In the genomic region with DNA sequence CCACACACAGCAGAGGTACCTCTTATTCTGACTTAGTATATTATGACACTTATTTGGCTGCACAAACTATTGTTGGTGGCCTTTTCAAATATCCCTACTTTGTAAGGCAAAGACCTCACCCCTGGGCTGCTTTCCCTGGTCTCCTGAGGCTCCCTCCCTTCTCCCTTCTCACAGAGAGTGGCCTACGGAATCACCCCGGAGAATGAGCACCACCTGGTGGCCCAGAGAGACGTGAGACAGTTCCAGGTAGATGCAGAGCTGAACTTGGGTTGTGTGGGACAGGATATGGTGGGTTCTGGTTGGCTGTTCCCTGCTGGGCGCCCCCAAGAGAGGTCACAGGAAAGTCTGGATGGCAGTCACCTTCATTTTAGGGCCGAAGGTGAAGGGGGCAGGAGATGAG, we compare ENCODE assay signal across 10 mouse cellular contexts. TPM values are rescaled to one million over a fixed set of nuclear protein-coding genes. Genes with fewer than 3 reads are reported as not detected.
A peak's percentile ranks its signal among the peaks of the same experiment; 100 is the strongest.
DNase-seq lines count a peak whose midpoint lies in the region; ATAC-seq and TF ChIP-seq lines count a peak whose summit lies in the region.
"Had no signal": no experiment of that assay in that cellular context is flagged by ENCODE, and none has a peak within 500 bp of the region (broad histone marks: within the 10 kb centered on the region; RNA-seq: fewer than 3 reads in every experiment).

No protein-coding gene starts in this region.

- DNase-seq in cerebellum, adult 2 months: peak; percentile 11 to 19
- no peak for DNase-seq in cerebellum, adult 18-20 months
- DNase-seq in midbrain, embryonic 10.5 days (ENCODE audit: low spot score): peak; percentile 21
- peak; percentile 41 for DNase-seq in embryonic facial prominence, embryonic 14.5 days (ENCODE audit: low spot score)
- DNase-seq in layer of hippocampus, postnatal 14 days (ENCODE audit: low spot score in 2 of 2): peak; percentile 34 to 59
- DNase-seq in mesoderm, embryonic 11.5 days (ENCODE audit: low read depth, low spot score): peak; percentile 34
- DNase-seq in spleen, postnatal 14 days (ENCODE audit: low spot score in 2 of 2): no peak

- no peak overlapping the region for H3K4me2 ChIP-seq in midbrain, embryonic 15.5 days
- no peak overlapping the region for H3K4me2 ChIP-seq in embryonic facial prominence, embryonic 14.5 days (ENCODE audit: low read depth, low read length)

- no peaks in the 10 kb centered on the region for H3K27me3 ChIP-seq in cerebellum, adult 2 months (ENCODE audit: control insufficient read depth, insufficient read depth, low read length)
- H3K27me3 ChIP-seq in midbrain, embryonic 10.5 days (ENCODE audit: low read depth, poor library complexity, severe bottlenecking): no peaks in the 10 kb centered on the region
- H3K27me3 ChIP-seq in midbrain, embryonic 15.5 days (replicated peaks): no peaks in the 10 kb centered on the region
- no peaks in the 10 kb centered on the region for H3K27me3 ChIP-seq in embryonic facial prominence, embryonic 14.5 days (replicated peaks; ENCODE audit: control insufficient read depth, insufficient read depth, low read length)

- no peak for TF ChIP-seq POLR2A in cerebellum, adult 2 months (IDR thresholded peaks at IDR 0.05; ENCODE audit: borderline replicate concordance, insufficient read depth, low read length)

- TF ChIP-seq CTCF in cerebellum, adult 2 months (IDR thresholded peaks at IDR 0.05; ENCODE audit: borderline replicate concordance, insufficient read depth, low read depth, low read length): peak; percentile 33; the same call in 1 of the 2 replicates

- H3K4me1 ChIP-seq in cerebellum, adult 2 months (ENCODE audit: control insufficient read depth, insufficient read depth, low read length): no peaks in the 10 kb centered on the region
- no peaks in the 10 kb centered on the region for H3K4me1 ChIP-seq in midbrain, embryonic 10.5 days
- no peaks in the 10 kb centered on the region for H3K4me1 ChIP-seq in midbrain, embryonic 15.5 days
- no peaks in the 10 kb centered on the region for H3K4me1 ChIP-seq in embryonic facial prominence, embryonic 14.5 days (ENCODE audit: control insufficient read depth, insufficient read depth, low read length)

- no peak overlapping the region for H3K27ac ChIP-seq in cerebellum, adult 2 months (ENCODE audit: insufficient read depth, low read length)
- no peak overlapping the region for H3K27ac ChIP-seq in midbrain, embryonic 10.5 days (replicated peaks)
- no peak overlapping the region for H3K27ac ChIP-seq in midbrain, embryonic 15.5 days
- no peak overlapping the region for H3K27ac ChIP-seq in embryonic facial prominence, embryonic 14.5 days (replicated peaks; ENCODE audit: low read depth, low read length)
- H3K27ac ChIP-seq: macrophage had no signal

- no peaks in the 10 kb centered on the region for H3K9me3 ChIP-seq in midbrain, embryonic 10.5 days (replicated peaks)
- no peaks in the 10 kb centered on the region for H3K9me3 ChIP-seq in midbrain, embryonic 15.5 days
- no peaks in the 10 kb centered on the region for H3K9me3 ChIP-seq in embryonic facial prominence, embryonic 14.5 days (ENCODE audit: control insufficient read depth, low read length)

- no peak overlapping the region for H3K9ac ChIP-seq in midbrain, embryonic 15.5 days
- H3K9ac ChIP-seq in embryonic facial prominence, embryonic 14.5 days (ENCODE audit: low read depth, low read length): no peak overlapping the region

- no peak for ATAC-seq in midbrain, embryonic 15.5 days (replicated peaks)
- ATAC-seq in embryonic facial prominence, embryonic 14.5 days (ENCODE audit: low read depth): no peak

- 25% methylated on average over 5 of the region's 5 CpGs for WGBS in cerebellum, adult 2 months
- WGBS in midbrain, embryonic 10.5 days: 34% methylated on average over 5 of the region's 5 CpGs
- WGBS in midbrain, embryonic 15.5 days: 33% methylated on average over 5 of the region's 5 CpGs
- 26% methylated on average over 5 of the region's 5 CpGs for whole genome bisulfite sequencing in embryonic facial prominence, embryonic 14.5 days

- H3K36me3 ChIP-seq in midbrain, embryonic 10.5 days: no peaks in the 10 kb centered on the region
- no peaks in the 10 kb centered on the region for H3K36me3 ChIP-seq in midbrain, embryonic 15.5 days (replicated peaks)
- no peaks in the 10 kb centered on the region for H3K36me3 ChIP-seq in embryonic facial prominence, embryonic 14.5 days (ENCODE audit: control insufficient read depth, insufficient read depth, low read length)

- no peak overlapping the region for H3K4me3 ChIP-seq in cerebellum, adult 2 months (replicated peaks; ENCODE audit: insufficient read depth, low read depth, low read length)
- no peak overlapping the region for H3K4me3 ChIP-seq in midbrain, embryonic 10.5 days
- H3K4me3 ChIP-seq in midbrain, embryonic 15.5 days: no peak overlapping the region
- no peak overlapping the region for H3K4me3 ChIP-seq in embryonic facial prominence, embryonic 14.5 days (ENCODE audit: low read depth, low read length)
- H3K4me3 ChIP-seq: erythroblast, embryonic 14.5 days had no signal

RNA-seq across cellular contexts. Expression of a gene that starts 37.0 kb away (rescaled TPM):
- polyA plus RNA-seq in cerebellum, adult 2 months (2012; rRNA removed): 2.0 and 3.0 TPM in 2 replicates
- polyA plus RNA-seq in midbrain, embryonic 10.5 days (2016; fragmentation: Nextera tagmentation; extraction: Ambion mirVana): not detected in 2 replicates
- 0.89 and 3.5 TPM in 2 replicates for polyA plus RNA-seq in midbrain, embryonic 15.5 days (2015; fragmentation: Nextera tagmentation; extraction: Ambion mirVana)
- 1.00 and 1.7 TPM in 2 replicates for polyA plus RNA-seq in embryonic facial prominence, embryonic 14.5 days (2014; fragmentation: Nextera tagmentation; extraction: Ambion mirVana)
- under 1 TPM; 0.16 to 0.24 TPM for total RNA-seq in layer of hippocampus, postnatal 14 days (2021)
- polyA plus RNA-seq: erythroblast, embryonic 14.5 days; macrophage had no signal

RNA-seq across cellular contexts. Expression of a gene that starts 51.2 kb away (rescaled TPM):
- not detected in 2 replicates for polyA plus RNA-seq in cerebellum, adult 2 months (2012; rRNA removed)
- polyA plus RNA-seq in midbrain, embryonic 10.5 days (2016; fragmentation: Nextera tagmentation; extraction: Ambion mirVana): not detected in 2 replicates
- polyA plus RNA-seq in midbrain, embryonic 15.5 days (2015; fragmentation: Nextera tagmentation; extraction: Ambion mirVana): not detected in 2 replicates
- polyA plus RNA-seq in embryonic facial prominence, embryonic 14.5 days (2014; fragmentation: Nextera tagmentation; extraction: Ambion mirVana): not detected in 2 replicates
- not detected for total RNA-seq in layer of hippocampus, postnatal 14 days (2021)
- polyA plus RNA-seq: erythroblast, embryonic 14.5 days; macrophage had no signal

Comparison
In these comparisons a context has a peak if more than half of its experiments do, and no peak if none do; other contexts are left out.
1. DNase-seq: peak in cerebellum, adult 2 months (2 of 2), midbrain, embryonic 10.5 days (single experiment), embryonic facial prominence, embryonic 14.5 days (single experiment), layer of hippocampus, postnatal 14 days (2 of 2) and mesoderm, embryonic 11.5 days (single experiment); none in cerebellum, adult 18-20 months (0 of 2) and spleen, postnatal 14 days (0 of 2).